ENCODE assay signal across 9 mouse cellular contexts in genomic region chr10:13060821-13061671, GRCm38 (mm10). TPM values are rescaled to one million over a fixed set of nuclear protein-coding genes. Genes with fewer than 3 reads are reported as not detected.
DNase-seq lines count a peak whose midpoint lies in the region; ATAC-seq and TF ChIP-seq lines count a peak whose summit lies in the region.
"Had no signal": no experiment of that assay in that cellular context is flagged by ENCODE, and none has a peak within 500 bp of the region (broad histone marks: within the 10 kb centered on the region; RNA-seq: fewer than 3 reads in every experiment).

No protein-coding gene starts in this region.

- 7% methylated on average over 40 of the region's 46 CpGs for WGBS in limb, embryonic 14.5 days
- 16% methylated on average over 46 of the region's 46 CpGs for WGBS in stomach, embryonic 16.5 days

- ATAC-seq in limb, embryonic 14.5 days (ENCODE audit: low FRiP score, low read depth), result no peak
- ATAC-seq in stomach, embryonic 16.5 days (ENCODE audit: insufficient read depth, low FRiP score), result peak; percentile 47

- H3K4me1 ChIP-seq in limb, embryonic 14.5 days (ENCODE audit: control insufficient read depth, insufficient read depth, low read length), result peaks cover 4% of the 10 kb centered on the region; the same call in 1 of the 2 replicates
- peaks cover 8% of the 10 kb centered on the region; the same call in 1 of the 2 replicates for H3K4me1 ChIP-seq in stomach, embryonic 16.5 days (ENCODE audit: control insufficient read depth, insufficient read depth, low read length)

- no peaks in the 10 kb centered on the region for H3K36me3 ChIP-seq in limb, embryonic 14.5 days (ENCODE audit: control insufficient read depth, insufficient read depth, low read length)
- H3K36me3 ChIP-seq in stomach, embryonic 16.5 days (ENCODE audit: control insufficient read depth, insufficient read depth, low read length), result no peaks in the 10 kb centered on the region

- peak overlapping the region; percentile 41 for H3K4me3 ChIP-seq in limb, embryonic 14.5 days (replicated peaks; ENCODE audit: low read length)
- peak overlapping the region; percentile 38 for H3K4me3 ChIP-seq in stomach, embryonic 16.5 days (replicated peaks; ENCODE audit: low read length)
- H3K4me3 ChIP-seq: myocyte had no signal

- peaks cover 20% of the 10 kb centered on the region for H3K27me3 ChIP-seq in limb, embryonic 14.5 days (ENCODE audit: control insufficient read depth, insufficient read depth, low read length)
- H3K27me3 ChIP-seq in stomach, embryonic 16.5 days (ENCODE audit: control insufficient read depth, insufficient read depth, low read length), result peaks cover 5% of the 10 kb centered on the region

- H3K9me3 ChIP-seq in limb, embryonic 14.5 days (ENCODE audit: control insufficient read depth, low read length), result no peaks in the 10 kb centered on the region
- H3K9me3 ChIP-seq in stomach, embryonic 16.5 days (replicated peaks; ENCODE audit: control insufficient read depth, low read length), result no peaks in the 10 kb centered on the region

- H3K27ac ChIP-seq in limb, embryonic 14.5 days (replicated peaks; ENCODE audit: low read depth, low read length), result 0 out of 2 replicates have a peak overlapping the region, but pooled peaks have one; percentile 9
- H3K27ac ChIP-seq in stomach, embryonic 16.5 days (ENCODE audit: low read length), result no peak overlapping the region

- peak; percentile 3 for DNase-seq in adrenal gland, postnatal 10 days
- DNase-seq in adrenal gland, adult 8-10 months, result no peak
- DNase-seq in right cerebral cortex, postnatal 4 days, result peak; percentile 29
- DNase-seq in right cerebral cortex, postnatal 25 days, result no peak
- no peak for DNase-seq in limb, embryonic 14.5 days (ENCODE audit: low spot score)
- no peak for DNase-seq in left cerebral cortex, postnatal 14 days (ENCODE audit: low spot score in 2 of 2)
- no peak for DNase-seq in spleen, postnatal 4 days (ENCODE audit: low spot score in 2 of 2)

- peak overlapping the region; percentile 50 for H3K9ac ChIP-seq in limb, embryonic 14.5 days (ENCODE audit: low read depth, low read length, severe bottlenecking)
- peak overlapping the region; percentile 61 for H3K9ac ChIP-seq in stomach, embryonic 16.5 days (ENCODE audit: low read length)

- TF ChIP-seq POLR2A in limb, embryonic 14.5 days (IDR thresholded peaks at IDR 0.05; ENCODE audit: borderline replicate concordance, extremely low read depth, insufficient read depth, insufficient read length), result no peak

- H3K4me2 ChIP-seq in limb, embryonic 14.5 days (replicated peaks; ENCODE audit: low read depth, low read length, severe bottlenecking), result peak overlapping the region; percentile 79
- peak overlapping the region; percentile 56 for H3K4me2 ChIP-seq in stomach, embryonic 16.5 days (ENCODE audit: low read depth, low read length)

- intact Hi-C loops in left cerebral cortex, postnatal 14 days (cut with DNase I), result no loop called here

RNA-seq across cellular contexts. Expression of gene Plagl1, which starts 0.7 kb away (rescaled TPM):
- total RNA-seq in adrenal gland, postnatal 10 days (2021), result 10 to 100 TPM; 33.4 to 35.2 TPM
- total RNA-seq in adrenal gland, adult 8-10 months (2022), result 10 to 100 TPM in 2 of 4 experiments, 1 to 10 TPM in 2; 5.8 to 16.0 (median 11.3) TPM
- 841 and 1,093 TPM in 2 replicates for polyA plus RNA-seq in limb, embryonic 14.5 days (2012; rRNA removed)
- 298 and 354 TPM in 2 replicates for polyA plus RNA-seq in limb, embryonic 14.5 days (2014; fragmentation: Nextera tagmentation; extraction: Ambion mirVana)
- polyA plus RNA-seq in stomach, embryonic 16.5 days (2015; fragmentation: Nextera tagmentation; extraction: Ambion mirVana), result 259 and 283 TPM in 2 replicates
- 10 to 100 TPM; 14.6 to 25.2 TPM for total RNA-seq in left cerebral cortex, postnatal 14 days (2021)

RNA-seq across cellular contexts. Expression of gene Sf3b5, which starts 55.9 kb away (rescaled TPM):
- total RNA-seq in adrenal gland, postnatal 10 days (2021), result 10 to 100 TPM; 10.5 to 11.8 TPM
- 10 to 100 TPM; 11.5 to 14.3 (median 12.5) TPM for total RNA-seq in adrenal gland, adult 8-10 months (2022)
- 50.0 and 73.4 TPM in 2 replicates for polyA plus RNA-seq in limb, embryonic 14.5 days (2012; rRNA removed)
- 41.6 and 45.6 TPM in 2 replicates for polyA plus RNA-seq in limb, embryonic 14.5 days (2014; fragmentation: Nextera tagmentation; extraction: Ambion mirVana)
- 31.3 and 33.4 TPM in 2 replicates for polyA plus RNA-seq in stomach, embryonic 16.5 days (2015; fragmentation: Nextera tagmentation; extraction: Ambion mirVana)
- 1 to 10 TPM; 8.2 to 8.9 TPM for total RNA-seq in left cerebral cortex, postnatal 14 days (2021)

Comparison
In these comparisons a context has a peak if more than half of its experiments do, and no peak if none do; other contexts are left out.
1. DNase-seq: peak in adrenal gland, postnatal 10 days (single experiment) and right cerebral cortex, postnatal 4 days (single experiment); none in adrenal gland, adult 8-10 months (single experiment), right cerebral cortex, postnatal 25 days (single experiment), limb, embryonic 14.5 days (single experiment), left cerebral cortex, postnatal 14 days (0 of 2) and spleen, postnatal 4 days (0 of 2).